Mouse (Mus musculus) neural tube, embryonic 11.5 days (tissue): ENCODE data around the gene Terb1. TPM values are rescaled to one million over a fixed set of nuclear protein-coding genes. Genes with fewer than 3 reads are reported as not detected.

ENCODE experiments used
- ATAC-seq: fragments of 200-750 bp; cut with Nextera tagmentation; 2 replicates; pipeline ENCODE4 v1.8.0; 2017; ENCODE audit warnings: moderate number of reproducible peaks, mild to moderate bottlenecking, moderate TSS enrichment, moderate library complexity; ENCODE audit not compliant: insufficient read depth, low FRiP score, low TSS enrichment
- DNase-seq: peaks from one replicate; pipeline ENCODE4 v3.0.0-alpha.2; 2015; ENCODE audit warnings: low spot score
- H3K27ac ChIP-seq: fragments of 300-500 bp; sonication (generic); 2 replicates; pipeline ENCODE4 v1.5.1; 2014; ENCODE audit warnings: low read depth, mild to moderate bottlenecking, low read length
- H3K27me3 ChIP-seq: fragments of 300-500 bp; sonication (generic); 2 replicates; pipeline ENCODE4 v1.6.1; 2014; ENCODE audit warnings: mild to moderate bottlenecking, low read length, mixed read lengths; ENCODE audit not compliant: control insufficient read depth, insufficient read depth
- H3K36me3 ChIP-seq: fragments of 300-500 bp; sonication (generic); 2 replicates; pipeline ENCODE4 v1.6.1; 2014; ENCODE audit warnings: mild to moderate bottlenecking, low read length, moderate library complexity, mixed read lengths; ENCODE audit not compliant: control insufficient read depth, insufficient read depth
- H3K4me1 ChIP-seq: fragments of 300-500 bp; sonication (generic); 2 replicates; pipeline ENCODE4 v1.6.1; 2014; ENCODE audit warnings: low read length, mixed read lengths; ENCODE audit not compliant: control insufficient read depth, insufficient read depth
- H3K4me2 ChIP-seq: fragments of 300-500 bp; sonication (generic); 2 replicates; pipeline ENCODE4 v1.6.1; 2014; ENCODE audit warnings: low read depth, mild to moderate bottlenecking, moderate library complexity
- H3K4me3 ChIP-seq: fragments of 300-500 bp; sonication (generic); 2 replicates; pipeline ENCODE4 v1.5.1; 2014; ENCODE audit warnings: low read depth, low read length
- H3K9ac ChIP-seq: fragments of 300-500 bp; sonication (generic); 2 replicates; pipeline ENCODE4 v1.6.1; 2014; ENCODE audit warnings: mild to moderate bottlenecking, low read length
- H3K9me3 ChIP-seq: fragments of 300-500 bp; sonication (generic); 2 replicates; pipeline ENCODE4 v1.6.1; 2016; ENCODE audit warnings: low read length; ENCODE audit not compliant: control insufficient read depth
- WGBS: fragments of 180-500 bp; shearing (Covaris S2); extraction: QIAGEN DNeasy Blood & Tissue Kit; methylation state at CpG from one replicate; pipeline ENCODE4 v1.1.7; 2014; 5-methylcytosine and 5-hydroxymethylcytosine counted together
- polyA plus RNA-seq: library from polyadenylated mRNA; unstranded; fragments of >200 nt; fragmentation: Nextera tagmentation; extraction: Ambion mirVana; gene quantifications from 2 replicates; pipeline ENCODE4 v1.2.1, GENCODE M21; 2014

Gene Terb1
- polyA plus RNA-seq, 1 experiment from 2014 or later, result 0.25 TPM

DNA sequence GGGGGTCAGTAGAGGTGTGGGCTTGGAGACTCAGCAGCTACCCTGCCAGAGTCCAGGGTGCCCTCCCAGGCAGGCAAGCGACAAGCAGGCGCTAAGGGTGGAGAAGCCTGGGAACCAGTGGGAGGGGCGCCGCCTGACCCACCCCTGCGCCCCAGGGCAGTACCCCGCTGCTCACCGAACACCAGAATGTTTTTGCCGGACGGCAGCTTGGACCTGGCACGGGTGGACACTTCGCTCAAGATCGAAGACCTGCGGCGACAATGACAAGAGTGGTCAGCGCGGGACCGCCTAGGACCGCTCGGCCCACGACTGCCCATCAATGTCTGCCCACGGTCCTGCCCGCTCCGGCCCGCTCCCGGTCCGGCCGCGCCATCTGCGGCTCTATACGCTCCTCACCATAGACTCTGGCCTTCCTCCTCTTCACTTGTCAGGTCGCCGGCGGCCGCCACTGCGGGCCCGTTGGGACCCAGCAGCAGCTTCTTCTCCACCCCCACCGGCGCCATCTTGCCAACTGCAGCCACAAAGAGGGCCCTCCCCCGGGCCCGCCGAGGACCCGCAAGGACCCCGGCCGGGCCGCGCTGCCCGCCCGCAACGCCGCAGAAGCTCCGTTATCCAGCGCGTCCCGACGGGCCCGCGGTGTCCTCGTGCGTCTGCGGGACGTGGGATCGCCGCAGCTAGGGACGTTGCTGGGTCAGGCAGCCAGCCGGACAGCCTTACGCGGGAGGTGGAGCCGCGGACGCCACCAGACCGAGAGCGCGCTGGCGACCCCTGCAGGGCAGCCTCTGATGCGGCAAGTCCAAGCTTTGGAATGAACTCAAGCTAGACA lies 67.2 kb downstream of the Terb1 start, which contains the start of gene Dync1li2:
Gene Dync1li2 (minus strand): TSS at position 749 of the 826 bp plus-strand sequence.
- WGBS, result under 1% methylated on average over 75 of the region's 75 CpGs

DNA sequence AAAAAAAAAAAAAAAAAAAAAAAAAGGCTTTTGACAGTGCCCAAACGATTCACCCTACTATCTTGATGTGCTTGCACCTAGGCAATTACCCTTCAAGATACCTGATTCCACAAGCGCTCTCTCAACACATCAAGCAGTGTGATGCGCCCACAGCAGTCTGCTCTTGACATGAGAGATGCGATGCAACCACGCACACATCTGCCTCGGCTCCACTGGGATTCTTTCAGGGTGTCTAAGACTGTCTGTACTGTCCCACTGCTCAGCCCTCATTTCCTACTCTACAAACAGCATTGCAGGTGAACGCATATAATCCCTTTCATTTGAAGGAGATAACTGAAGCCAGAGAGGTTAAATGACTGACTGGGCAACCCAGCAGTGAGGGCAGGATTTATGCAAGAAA lies 68.1 kb downstream of the Terb1 start:
- H3K9ac ChIP-seq, result peak overlapping the region; percentile 98
- no peak overlapping the region for H3K27ac ChIP-seq
- WGBS, result 63% methylated on average over 7 of the region's 7 CpGs
- no peaks in the 10 kb centered on the region for H3K27me3 ChIP-seq
- no peak for DNase-seq
- peak overlapping the region; percentile 96 for H3K4me3 ChIP-seq
- H3K4me1 ChIP-seq, result peaks cover 9% of the 10 kb centered on the region
- no peak for ATAC-seq
- H3K4me2 ChIP-seq, result peak overlapping the region; percentile 84
- peaks cover 14% of the 10 kb centered on the region for H3K36me3 ChIP-seq
- no peaks in the 10 kb centered on the region for H3K9me3 ChIP-seq

More for the DNA sequence above, 67.2 kb downstream of the Terb1 start, which contains the start of gene Dync1li2:
- ATAC-seq (peak; percentile 87), DNase-seq (peak; percentile 94)
- peaks cover 6% of the 10 kb centered on the region for H3K36me3 ChIP-seq
- peak within 1 kb of the TSS; percentile 98 for H3K9ac ChIP-seq
- H3K27me3 ChIP-seq, result no peaks in the 10 kb centered on the region
- H3K4me3 ChIP-seq, result peak within 1 kb of the TSS; percentile 96
- H3K4me1 ChIP-seq, result peaks cover 9% of the 10 kb centered on the region
- peak within 1 kb of the TSS; percentile 89 for H3K27ac ChIP-seq
- H3K9me3 ChIP-seq, result no peaks in the 10 kb centered on the region
- peak within 1 kb of the TSS; percentile 84 for H3K4me2 ChIP-seq

DNA sequence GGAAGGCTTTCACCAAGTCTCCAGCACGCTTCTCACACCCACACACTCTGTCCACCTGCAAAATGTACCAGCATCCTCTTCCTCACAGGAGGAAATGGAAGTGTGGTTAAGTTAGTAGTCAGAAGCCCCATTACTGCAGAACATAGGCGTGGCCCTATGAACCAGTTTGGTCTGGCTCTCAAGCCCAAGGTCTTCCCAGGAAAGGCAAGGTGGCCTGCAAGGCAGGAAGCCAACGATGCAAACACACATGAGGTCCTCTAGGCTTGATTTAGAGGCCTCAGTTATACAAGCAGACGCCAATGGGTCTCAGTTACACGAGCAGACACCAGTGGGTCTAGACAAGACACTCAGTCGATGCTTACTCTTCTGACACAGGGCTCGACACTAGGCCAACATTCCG lies 70.2 kb downstream of the Terb1 start:
- no peak for ATAC-seq
- Histone ChIP-seq H3K4me2 (no peak overlapping the region), H3K27ac (no peak overlapping the region), H3K4me3 (no peak overlapping the region), H3K27me3 (no peaks in the 10 kb centered on the region), H3K4me1 (peaks cover 9% of the 10 kb centered on the region), H3K36me3 (peaks cover 20% of the 10 kb centered on the region), H3K9ac (no peak overlapping the region), H3K9me3 (no peaks in the 10 kb centered on the region)
- DNase-seq, result no peak
- WGBS, result 92% methylated on average over 8 of the region's 8 CpGs

DNA sequence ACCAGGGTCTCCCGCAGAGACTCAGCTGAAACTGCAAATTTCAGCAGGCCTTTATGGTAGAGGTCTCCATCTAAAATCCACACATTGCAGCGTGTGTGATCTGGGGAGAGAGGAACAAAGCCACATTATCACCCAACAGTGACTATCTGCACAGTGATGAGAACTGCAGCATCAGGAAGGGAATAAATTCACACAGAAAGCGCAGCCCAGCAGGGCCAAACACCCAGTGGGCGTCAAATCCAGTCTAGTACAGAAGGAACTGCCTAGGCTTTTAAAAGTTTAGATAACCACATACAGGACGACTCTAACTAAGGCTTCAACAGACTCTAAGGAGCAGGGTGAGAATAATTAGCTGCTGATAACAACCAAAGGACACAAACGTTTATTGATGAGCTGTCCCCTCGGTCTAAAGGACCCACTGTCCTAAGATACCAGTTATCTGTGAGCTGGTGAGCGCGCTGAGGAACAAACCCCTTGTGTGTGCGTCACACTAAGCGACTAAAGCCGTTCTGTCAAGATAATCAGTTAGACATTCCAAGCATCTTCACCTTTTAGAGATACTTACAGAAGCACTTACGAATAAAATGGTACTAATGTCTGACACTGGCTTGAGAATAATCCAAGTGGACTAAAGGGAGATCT lies 72.1 kb downstream of the Terb1 start:
- Histone ChIP-seq H3K9me3 (no peaks in the 10 kb centered on the region), H3K4me3 (no peak overlapping the region), H3K4me2 (no peak overlapping the region), H3K27me3 (no peaks in the 10 kb centered on the region), H3K27ac (no peak overlapping the region), H3K4me1 (peaks cover 9% of the 10 kb centered on the region), H3K9ac (no peak overlapping the region), H3K36me3 (peaks cover 25% of the 10 kb centered on the region)
- WGBS, result 92% methylated on average over 13 of the region's 13 CpGs
- DNase-seq (no peak), ATAC-seq (no peak)

DNA sequence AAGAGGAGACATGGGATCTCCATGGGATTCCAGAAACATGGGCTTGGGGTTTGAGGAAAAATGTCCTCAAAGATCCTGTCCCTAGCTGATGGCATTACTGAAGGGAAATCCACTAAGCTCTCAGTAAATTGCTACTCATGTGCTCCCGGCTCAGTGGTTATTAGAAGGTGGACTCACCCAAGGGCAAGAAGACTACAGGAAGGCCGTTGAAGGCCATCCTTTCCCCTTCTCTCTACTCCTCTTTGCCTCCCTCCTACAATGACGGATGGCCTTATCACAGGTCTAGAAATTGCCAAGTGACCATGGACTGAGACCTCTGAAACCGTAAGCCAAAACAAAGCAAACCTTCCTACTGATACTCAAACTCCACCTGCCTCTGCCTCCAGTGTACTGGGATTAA lies 73.1 kb downstream of the Terb1 start:
- Histone ChIP-seq H3K27ac (no peak overlapping the region), H3K4me1 (peaks cover 6% of the 10 kb centered on the region), H3K27me3 (no peaks in the 10 kb centered on the region), H3K4me3 (no peak overlapping the region), H3K36me3 (peaks cover 31% of the 10 kb centered on the region), H3K4me2 (no peak overlapping the region), H3K9me3 (no peaks in the 10 kb centered on the region), H3K9ac (no peak overlapping the region)
- no peak for ATAC-seq
- DNase-seq, result no peak
- 96% methylated on average over 4 of the region's 4 CpGs for WGBS

DNA sequence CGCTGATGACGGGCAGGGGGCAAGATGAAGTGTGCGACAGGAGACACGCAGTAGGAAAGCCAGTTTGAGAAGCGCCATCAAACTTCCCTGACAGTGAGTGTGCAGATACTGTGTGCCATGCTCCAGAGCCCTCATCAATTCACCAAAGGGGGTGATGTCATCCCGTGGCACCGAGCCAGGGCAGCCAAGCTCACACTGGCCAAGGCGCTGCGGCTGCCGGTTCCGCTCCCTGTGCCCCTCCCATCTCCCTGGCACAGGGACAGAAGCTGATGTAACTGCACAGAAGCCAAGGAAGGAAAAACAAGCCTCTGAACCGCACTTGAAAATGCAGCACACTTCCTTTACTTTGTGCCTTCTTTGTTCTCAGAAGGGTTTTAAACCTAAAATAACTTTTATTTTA lies 73.7 kb downstream of the Terb1 start:
- H3K4me2 ChIP-seq, result no peak overlapping the region
- H3K27me3 ChIP-seq, result no peaks in the 10 kb centered on the region
- no peak overlapping the region for H3K27ac ChIP-seq
- ATAC-seq, result peak; percentile 77; the same call in 1 of the 2 replicates
- H3K4me3 ChIP-seq, result no peak overlapping the region
- H3K36me3 ChIP-seq, result peaks cover 31% of the 10 kb centered on the region
- H3K9ac ChIP-seq, result no peak overlapping the region
- H3K4me1 ChIP-seq, result peaks cover 2% of the 10 kb centered on the region
- 80% methylated on average over 12 of the region's 12 CpGs for WGBS
- H3K9me3 ChIP-seq, result no peaks in the 10 kb centered on the region
- peak; percentile 60 for DNase-seq

DNA sequence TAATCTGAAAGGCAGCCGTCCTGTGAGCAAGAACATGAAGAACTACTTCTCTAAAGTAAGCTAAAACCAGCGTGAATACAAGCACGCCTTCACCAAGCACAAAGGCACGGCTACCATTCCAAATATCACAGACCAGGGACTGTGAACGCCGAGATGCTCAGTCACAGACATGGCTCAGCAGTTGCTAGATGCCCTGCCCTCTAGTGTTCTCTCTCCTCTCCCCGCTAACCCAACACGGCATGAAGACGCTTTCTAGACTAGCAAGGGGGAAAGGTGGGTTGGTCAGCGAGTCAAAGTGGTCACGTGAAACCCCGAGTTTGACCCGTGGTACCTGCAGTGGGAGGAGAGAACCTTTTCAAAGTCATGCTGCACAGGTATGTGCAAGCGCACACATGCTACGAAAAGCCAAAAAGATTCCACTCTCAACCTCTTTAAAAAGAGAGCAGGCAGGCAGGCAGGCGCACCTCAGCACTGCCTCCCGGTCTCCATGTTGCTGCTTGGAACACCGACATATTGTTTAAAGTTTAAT lies 74.8 kb downstream of the Terb1 start:
- Histone ChIP-seq H3K27me3 (no peaks in the 10 kb centered on the region), H3K4me1 (no peaks in the 10 kb centered on the region), H3K4me2 (no peak overlapping the region), H3K9ac (no peak overlapping the region), H3K4me3 (no peak overlapping the region), H3K36me3 (peaks cover 31% of the 10 kb centered on the region), H3K27ac (no peak overlapping the region), H3K9me3 (no peaks in the 10 kb centered on the region)
- DNase-seq (no peak), ATAC-seq (no peak)
- WGBS, result 90% methylated on average over 18 of the region's 18 CpGs

DNA sequence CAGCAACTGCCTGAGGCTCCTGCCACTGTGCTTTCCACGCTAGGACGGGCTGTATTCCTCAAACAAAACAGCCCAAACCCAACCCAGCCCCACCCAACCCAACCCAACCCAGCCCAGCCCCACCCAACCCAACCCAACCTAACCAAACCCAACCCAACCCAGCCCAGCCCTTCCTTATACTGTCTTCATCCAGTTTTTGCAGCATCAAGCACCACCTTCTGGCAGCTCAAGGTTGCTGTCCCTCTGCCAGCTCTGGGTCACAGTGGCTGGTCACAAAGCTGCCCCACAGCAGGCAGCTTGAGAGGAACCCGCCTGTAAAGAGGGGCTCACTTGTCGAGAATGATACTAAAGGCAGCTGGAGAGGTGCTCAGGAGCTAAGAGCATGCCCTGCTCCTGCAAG lies 75.4 kb downstream of the Terb1 start:
- WGBS, result 84% methylated on average over 4 of the region's 4 CpGs
- Histone ChIP-seq H3K4me1 (no peaks in the 10 kb centered on the region), H3K4me3 (no peak overlapping the region), H3K4me2 (no peak overlapping the region), H3K9me3 (no peaks in the 10 kb centered on the region), H3K9ac (no peak overlapping the region), H3K27me3 (no peaks in the 10 kb centered on the region), H3K27ac (no peak overlapping the region), H3K36me3 (peaks cover 28% of the 10 kb centered on the region)
- ATAC-seq, result no peak
- DNase-seq, result no peak
